Mouse (Mus musculus): ENCODE data around the gene Vsx1.

GRCm38 (mm10) chr2:150663255-150663654 lies 25.9 kb downstream of the Vsx1 start:
- TF ChIP-seq USF1 (IDR thresholded peaks at IDR 0.05; ENCODE audit: low read depth): no peak
- TF ChIP-seq POLR2A (IDR thresholded peaks at IDR 0.05; ENCODE audit: insufficient read length, low read depth): no peak
- no peak for TF ChIP-seq TCF12 (IDR thresholded peaks at IDR 0.05; ENCODE audit: insufficient read depth, poor library complexity, severe bottlenecking)
- no peak for TF ChIP-seq MAX (IDR thresholded peaks at IDR 0.05; ENCODE audit: low read depth)
